Mouse (Mus musculus): ENCODE measurements around the gene Nol6. TPM values are rescaled to one million over a fixed set of nuclear protein-coding genes. Genes with fewer than 3 reads are reported as not detected.

The Nol6 gene
- total and polyA plus RNA-seq, 2 experiments from 2014 or later: 7.3 to 39.8 TPM

GRCm38 (mm10) chr4:41133529-41134291 is 9.5 kb upstream of the Nol6 start:
- Histone ChIP-seq H3K4me2 (ENCODE audit: low read depth, low read length) (no peak overlapping the region), H3K9ac (replicated peaks; ENCODE audit: low read depth, low read length) (no peak overlapping the region), H3K27ac (ENCODE audit: low read depth) (no peak overlapping the region), H3K4me3 (ENCODE audit: low read depth, low read length) (no peak overlapping the region), H3K4me1 (ENCODE audit: control insufficient read depth, insufficient read depth) (peaks cover 12% of the 10 kb centered on the region; the same call in 1 of the 2 replicates), H3K36me3 (replicated peaks; ENCODE audit: control insufficient read depth, insufficient read depth, low read length) (peaks cover 6% of the 10 kb centered on the region; the same call in 1 of the 2 replicates), H3K9me3 (replicated peaks; ENCODE audit: control insufficient read depth, low read length) (no peaks in the 10 kb centered on the region), H3K27me3 (ENCODE audit: control insufficient read depth, insufficient read depth, low read length) (no peaks in the 10 kb centered on the region)
- ATAC-seq (ENCODE audit: insufficient read depth, low read depth) (no peak), DNase-seq (ENCODE audit: low spot score) (no peak)
- TF ChIP-seq EP300 (IDR thresholded peaks at IDR 0.05; ENCODE audit: low read depth): no peak
- no peak for TF ChIP-seq CTCF (IDR thresholded peaks at IDR 0.05; ENCODE audit: low read depth)
- 82% methylated on average over 6 of the region's 6 CpGs for WGBS

- H3K27ac ChIP-seq (ENCODE audit: low read depth): no peak overlapping the region
- no peak overlapping the region for H3K4me2 ChIP-seq (ENCODE audit: low read depth, low read length)
- WGBS: 62% methylated on average over 6 of the region's 6 CpGs
- H3K9me3 ChIP-seq (replicated peaks; ENCODE audit: control insufficient read depth, low read length): no peaks in the 10 kb centered on the region
- peaks cover 6% of the 10 kb centered on the region; the same call in 1 of the 2 replicates for H3K4me1 ChIP-seq (ENCODE audit: control insufficient read depth, insufficient read depth)
- H3K4me3 ChIP-seq (ENCODE audit: low read depth, low read length): no peak overlapping the region
- TF ChIP-seq EP300 (IDR thresholded peaks at IDR 0.05; ENCODE audit: low read depth) (no peak), CTCF (IDR thresholded peaks at IDR 0.05; ENCODE audit: low read depth) (no peak)
- ATAC-seq (ENCODE audit: insufficient read depth, low read depth): no peak
- H3K36me3 ChIP-seq (replicated peaks; ENCODE audit: control insufficient read depth, insufficient read depth, low read length): no peaks in the 10 kb centered on the region
- no peak overlapping the region for H3K9ac ChIP-seq (replicated peaks; ENCODE audit: low read depth, low read length)
- H3K27me3 ChIP-seq (ENCODE audit: control insufficient read depth, insufficient read depth, low read length): no peaks in the 10 kb centered on the region
- no peak for DNase-seq (ENCODE audit: low spot score)
These were observed 8.2 kb upstream of the Nol6 start for GRCm38 (mm10) chr4:41132471-41132870.

GRCm38 (mm10) chr4:41129836-41130235 is 5.6 kb upstream of the Nol6 start:
- Histone ChIP-seq H3K36me3 (replicated peaks; ENCODE audit: control insufficient read depth, insufficient read depth, low read length) (no peaks in the 10 kb centered on the region), H3K4me1 (ENCODE audit: control insufficient read depth, insufficient read depth) (no peaks in the 10 kb centered on the region), H3K4me3 (ENCODE audit: low read depth, low read length) (no peak overlapping the region), H3K27ac (ENCODE audit: low read depth) (no peak overlapping the region), H3K9me3 (replicated peaks; ENCODE audit: control insufficient read depth, low read length) (no peaks in the 10 kb centered on the region), H3K4me2 (ENCODE audit: low read depth, low read length) (no peak overlapping the region), H3K27me3 (ENCODE audit: control insufficient read depth, insufficient read depth, low read length) (no peaks in the 10 kb centered on the region), H3K9ac (replicated peaks; ENCODE audit: low read depth, low read length) (no peak overlapping the region)
- WGBS: 71% methylated on average over 3 of the region's 3 CpGs
- no peak for DNase-seq (ENCODE audit: low spot score)
- no peak for ATAC-seq (ENCODE audit: insufficient read depth, low read depth)
- TF ChIP-seq CTCF (IDR thresholded peaks at IDR 0.05; ENCODE audit: low read depth): no peak
- no peak for TF ChIP-seq EP300 (IDR thresholded peaks at IDR 0.05; ENCODE audit: low read depth)

- H3K4me1 ChIP-seq (ENCODE audit: control insufficient read depth, insufficient read depth): no peaks in the 10 kb centered on the region
- H3K27ac ChIP-seq (ENCODE audit: low read depth): no peak overlapping the region
- no peaks in the 10 kb centered on the region for H3K9me3 ChIP-seq (replicated peaks; ENCODE audit: control insufficient read depth, low read length)
- ATAC-seq (ENCODE audit: insufficient read depth, low read depth): peak; percentile 79
- DNase-seq (ENCODE audit: low spot score): peak; percentile 61
- no peaks in the 10 kb centered on the region for H3K27me3 ChIP-seq (ENCODE audit: control insufficient read depth, insufficient read depth, low read length)
- TF ChIP-seq CTCF (IDR thresholded peaks at IDR 0.05; ENCODE audit: low read depth) (peak; percentile 91), EP300 (IDR thresholded peaks at IDR 0.05; ENCODE audit: low read depth) (no peak)
- no peak overlapping the region for H3K4me3 ChIP-seq (ENCODE audit: low read depth, low read length)
- H3K36me3 ChIP-seq (replicated peaks; ENCODE audit: control insufficient read depth, insufficient read depth, low read length): no peaks in the 10 kb centered on the region
- H3K4me2 ChIP-seq (ENCODE audit: low read depth, low read length): no peak overlapping the region
- no peak overlapping the region for H3K9ac ChIP-seq (replicated peaks; ENCODE audit: low read depth, low read length)
- WGBS: 1% methylated on average over 2 of the region's 2 CpGs
These were observed 5.2 kb upstream of the Nol6 start for GRCm38 (mm10) chr4:41129406-41129805.

GRCm38 (mm10) chr4:41118706-41119292 is 5.5 kb downstream of the Nol6 start:
- 70% methylated on average over 11 of the region's 11 CpGs for WGBS
- Histone ChIP-seq H3K36me3 (replicated peaks; ENCODE audit: control insufficient read depth, insufficient read depth, low read length) (peaks cover 90% of the 10 kb centered on the region), H3K27me3 (ENCODE audit: control insufficient read depth, insufficient read depth, low read length) (no peaks in the 10 kb centered on the region), H3K4me1 (ENCODE audit: control insufficient read depth, insufficient read depth) (peaks cover 6% of the 10 kb centered on the region; the same call in 1 of the 2 replicates), H3K4me2 (ENCODE audit: low read depth, low read length) (no peak overlapping the region), H3K9ac (replicated peaks; ENCODE audit: low read depth, low read length) (no peak overlapping the region), H3K27ac (ENCODE audit: low read depth) (no peak overlapping the region), H3K4me3 (ENCODE audit: low read depth, low read length) (no peak overlapping the region), H3K9me3 (replicated peaks; ENCODE audit: control insufficient read depth, low read length) (no peaks in the 10 kb centered on the region)
- ATAC-seq (ENCODE audit: insufficient read depth, low read depth) (peak; percentile 34; the same call in 1 of the 2 replicates), DNase-seq (ENCODE audit: low spot score) (peak; percentile 43)
- TF ChIP-seq EP300 (IDR thresholded peaks at IDR 0.05; ENCODE audit: low read depth): no peak
- peak; percentile 79 for TF ChIP-seq CTCF (IDR thresholded peaks at IDR 0.05; ENCODE audit: low read depth)
